Mouse (Mus musculus) liver, embryonic 14.5 days (tissue): ENCODE measurements at regions not wholly inside any gene's neighbourhood (a gene's known extent, or its start where the extent isn't known, plus 50 kb on each side); places are given as distances from the start of the nearest gene placed in this dataset.

Experiments used
- CTCF ChIP-seq: IDR thresholded peaks from 2 replicates; pipeline ENCODE4 v1.5.1; 2016; ENCODE audit warnings: antibody characterized with exemption, low read depth, control low read depth
- EP300 ChIP-seq: IDR thresholded peaks from 2 replicates; pipeline ENCODE4 v1.6.1; 2016; ENCODE audit warnings: antibody characterized with exemption, low read depth

GRCm38 (mm10) chr3:35481841-35482240, 272.1 kb upstream of the Atp11b start:
- TF ChIP-seq CTCF (no peak), EP300 (no peak)
